Mouse (Mus musculus): ENCODE data around the gene March7. TPM values are rescaled to one million over a fixed set of nuclear protein-coding genes. Genes with fewer than 3 reads are reported as not detected.

The March7 gene
- 10 to 100 TPM; 62.6 to 74.5 (median 69.3) TPM for total RNA-seq (2022)

DNA sequence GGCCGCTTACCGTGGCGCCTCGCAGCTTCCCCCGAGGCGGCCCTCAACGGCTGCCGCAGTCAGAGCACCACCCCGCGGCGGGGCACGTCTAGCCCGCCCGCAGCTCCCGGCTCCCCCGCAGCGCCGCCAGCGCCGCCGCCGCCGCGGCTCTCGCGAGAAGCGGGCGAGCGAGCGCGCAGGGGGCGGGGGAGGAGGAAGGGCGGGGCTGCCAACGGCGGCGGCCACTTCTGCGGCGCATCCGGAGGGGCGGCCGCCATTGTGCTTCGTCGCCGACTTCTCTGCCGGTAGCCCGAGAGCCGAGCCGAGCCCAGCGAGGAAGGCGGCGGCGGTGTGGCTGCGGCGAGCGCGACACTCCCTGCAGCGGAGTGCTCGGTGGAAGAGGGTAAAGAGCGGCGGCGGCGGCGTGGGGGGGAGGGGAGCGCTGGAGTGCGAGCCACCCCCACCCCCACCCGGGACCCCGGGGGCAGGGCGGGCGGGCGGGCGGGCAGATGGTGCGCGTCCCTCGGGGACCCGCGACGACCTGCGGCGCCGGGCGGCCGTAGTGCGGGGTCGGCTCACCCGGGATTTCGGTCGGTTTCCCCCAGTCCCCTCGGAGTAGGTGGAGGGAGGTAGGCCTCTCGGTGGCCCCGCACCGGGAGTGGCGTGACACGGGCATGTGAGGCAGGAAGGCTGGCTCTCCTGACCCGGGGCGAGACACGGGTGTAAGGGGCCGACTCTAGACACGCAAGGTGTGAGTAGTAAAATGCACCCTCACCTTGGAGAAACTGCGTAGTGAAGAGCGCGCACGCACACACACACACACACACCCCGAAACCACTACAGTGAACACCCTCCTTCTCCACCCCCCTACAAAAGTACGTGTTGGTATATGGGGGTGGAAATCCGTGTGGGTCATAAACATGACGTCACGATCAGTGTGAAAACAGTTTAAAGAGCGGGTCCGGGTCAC is at the start of gene March7, which contains the start of gene Baz2b:
TSS of gene March7 (plus strand) at position 185 of the 949 bp plus-strand sequence.
TSS of gene Baz2b (minus strand) at position 137 of the 949 bp plus-strand sequence.
- peak; percentile 61 to 73 for DNase-seq (ENCODE audit: low spot score in 2 of 2)

DNA sequence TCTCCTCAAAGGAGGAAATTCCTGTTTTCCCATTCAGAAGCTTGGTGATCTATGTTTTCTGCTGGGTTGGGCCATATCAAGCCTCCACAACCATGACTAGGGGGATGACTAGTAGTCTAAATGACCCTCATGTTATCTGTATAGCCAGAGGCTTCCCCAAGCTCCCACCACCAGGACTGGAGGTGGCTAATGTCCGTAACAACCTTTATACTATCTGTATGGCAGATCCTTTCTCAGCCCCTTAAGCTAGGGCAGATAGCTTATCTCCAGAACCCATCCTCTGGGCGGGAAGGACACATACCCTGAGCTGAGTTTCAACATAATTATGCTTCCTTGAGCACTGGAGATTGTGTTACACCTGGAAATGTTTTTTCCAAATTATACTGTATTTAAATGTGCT is 45.9 kb upstream of the March7 start:
- no peak for DNase-seq (ENCODE audit: low spot score in 2 of 2)

DNA sequence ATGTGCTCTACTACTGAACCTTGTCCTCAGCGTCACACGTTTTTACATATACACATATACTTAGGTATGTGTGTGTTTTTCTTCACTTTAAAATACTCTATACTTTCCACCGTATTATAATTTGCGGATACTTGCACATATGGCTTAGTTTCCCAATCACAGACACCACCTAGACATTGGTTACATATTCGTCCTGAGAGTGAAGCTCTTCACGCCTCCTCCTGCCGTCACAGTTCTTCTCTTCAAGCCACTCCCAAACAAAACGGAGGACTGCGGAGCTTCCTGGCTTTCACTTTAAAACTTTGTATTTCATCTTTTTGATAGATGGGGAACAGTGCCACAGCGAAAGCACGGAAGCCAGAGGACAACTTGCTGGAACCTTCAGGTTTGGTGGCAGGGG is 44.0 kb upstream of the March7 start:
- no peak for DNase-seq (ENCODE audit: low spot score in 2 of 2)

DNA sequence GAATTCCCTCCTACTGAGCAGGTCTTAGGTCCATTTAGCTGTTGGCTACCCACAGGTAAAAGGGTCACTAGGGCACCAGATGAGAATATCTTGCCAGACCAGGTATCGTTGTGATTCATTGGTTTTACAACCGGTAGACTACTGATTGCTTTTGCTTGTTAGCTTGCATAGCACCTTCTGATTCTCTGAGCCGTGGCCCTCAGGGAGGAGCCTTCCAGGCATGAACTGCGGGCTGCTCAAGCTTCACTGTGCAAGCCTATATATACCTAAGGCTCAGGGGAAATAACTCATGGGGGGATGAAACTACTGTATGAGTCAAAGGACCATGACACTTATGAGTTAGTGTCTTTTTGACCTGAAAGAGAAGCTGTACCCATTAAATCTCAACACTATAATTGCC is 42.8 kb upstream of the March7 start:
- DNase-seq (ENCODE audit: low spot score in 2 of 2): no peak

DNA sequence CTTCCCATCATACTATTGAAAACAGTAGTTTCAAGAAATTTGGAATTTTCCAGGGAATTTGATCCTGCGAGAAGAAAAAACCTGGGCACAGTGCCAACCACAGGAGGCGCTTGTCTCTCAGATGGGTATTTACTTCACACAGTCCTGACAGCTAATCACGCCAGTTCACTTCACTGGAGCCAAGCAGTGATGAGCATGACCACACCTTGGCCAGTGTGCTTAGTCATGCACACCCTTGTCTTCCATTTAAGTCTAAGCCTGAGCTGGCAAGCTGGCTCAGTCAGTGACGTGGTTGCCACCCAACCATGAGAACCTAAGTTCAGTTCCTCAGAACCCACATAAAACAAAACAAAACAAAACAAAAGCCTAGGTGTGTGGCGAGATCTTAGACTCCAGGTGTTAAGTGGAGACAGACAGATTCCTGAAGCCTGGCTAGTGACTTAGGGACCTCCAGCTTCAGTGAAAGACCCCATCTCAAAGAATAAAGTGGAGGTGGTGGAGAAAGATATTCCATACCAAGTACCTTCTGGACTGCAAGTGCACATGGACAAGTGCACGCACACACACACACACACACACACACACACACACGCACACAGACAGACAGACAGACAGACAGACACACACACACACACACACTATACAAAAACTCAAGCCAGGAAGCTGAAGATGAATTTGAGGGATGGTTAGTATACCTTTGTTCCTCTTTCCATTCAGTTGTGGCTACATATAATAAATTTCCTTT is 37.7 kb upstream of the March7 start:
- DNase-seq (ENCODE audit: low spot score in 2 of 2): peak in 1 of 2 experiments; percentile 9

DNA sequence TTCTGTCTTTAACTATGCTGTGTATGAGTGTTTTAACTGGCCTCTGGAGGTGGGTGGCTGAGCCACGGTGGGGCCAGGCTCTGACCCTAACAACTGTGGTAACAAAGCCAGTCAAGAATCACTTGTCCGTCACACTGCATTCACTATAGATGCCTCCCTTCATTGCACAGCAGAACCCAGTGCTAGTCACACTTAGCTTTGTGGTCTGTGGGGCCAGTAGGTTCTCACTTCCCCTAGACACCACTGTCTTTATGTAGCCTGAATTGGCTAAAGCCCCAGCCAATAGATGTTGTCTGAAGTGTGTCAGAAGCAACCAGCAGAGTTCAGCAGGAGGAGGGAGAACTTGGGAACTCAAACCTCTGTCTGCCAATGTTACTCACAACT is 37.2 kb upstream of the March7 start:
- DNase-seq (ENCODE audit: low spot score in 2 of 2): no peak

DNA sequence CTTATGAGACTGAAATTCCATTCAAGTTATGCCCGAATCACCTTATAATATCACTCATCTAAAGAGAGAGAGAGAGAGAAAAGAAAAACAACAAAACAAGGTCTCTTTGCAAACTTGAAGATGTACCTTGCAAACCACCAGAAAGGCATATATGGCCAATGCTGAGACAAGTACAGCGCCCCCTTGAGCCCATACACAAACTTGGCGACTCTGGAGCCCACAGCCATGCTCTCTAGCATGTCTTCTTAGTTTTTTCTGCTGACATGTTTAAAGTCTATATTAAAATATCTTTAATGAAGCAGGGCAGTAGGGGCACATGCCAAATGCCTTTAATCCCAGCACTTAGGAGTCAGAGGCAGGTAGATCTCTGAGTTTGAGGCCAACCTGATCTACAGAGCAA is 36.5 kb upstream of the March7 start:
- no peak for DNase-seq (ENCODE audit: low spot score in 2 of 2)

DNA sequence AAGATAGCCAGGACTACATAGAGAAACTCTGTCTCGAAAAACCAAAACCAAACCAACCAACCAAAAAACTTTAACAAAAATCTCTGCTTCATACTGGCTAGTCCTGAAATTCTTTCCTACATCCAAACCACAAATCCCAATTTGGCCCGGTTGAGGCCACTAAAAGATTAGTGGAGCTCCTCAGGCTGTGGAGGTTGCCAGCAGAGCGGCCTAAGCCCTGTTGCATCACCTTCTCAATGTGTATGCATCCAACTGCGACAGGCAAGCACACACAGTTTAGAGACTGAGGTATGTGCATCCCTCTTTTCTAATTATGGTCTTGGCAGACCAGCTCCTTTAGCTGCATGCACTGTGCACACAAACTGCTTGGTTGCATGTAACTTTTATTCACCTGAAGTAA is 36.1 kb upstream of the March7 start:
- DNase-seq (ENCODE audit: low spot score in 2 of 2): no peak

DNA sequence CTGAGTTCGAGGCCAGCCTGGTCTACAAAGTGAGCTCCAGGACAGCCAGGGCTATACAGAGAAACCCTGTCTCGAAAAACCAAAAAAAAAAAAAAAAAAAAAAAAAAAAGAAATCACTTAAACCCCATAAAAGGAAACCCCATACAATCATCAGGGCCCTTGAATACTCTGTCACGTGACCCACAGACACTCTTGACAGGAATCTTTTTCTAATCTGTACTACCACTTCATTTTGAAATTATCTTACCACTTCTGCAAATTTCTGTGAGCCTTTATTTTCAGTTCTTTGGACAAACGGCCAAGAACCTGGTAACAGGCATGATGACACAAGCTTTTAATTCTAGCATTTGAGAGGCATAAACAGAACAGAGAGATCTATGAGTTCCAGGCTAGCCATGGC is 34.6 kb upstream of the March7 start:
- DNase-seq (ENCODE audit: low spot score in 2 of 2): no peak

DNA sequence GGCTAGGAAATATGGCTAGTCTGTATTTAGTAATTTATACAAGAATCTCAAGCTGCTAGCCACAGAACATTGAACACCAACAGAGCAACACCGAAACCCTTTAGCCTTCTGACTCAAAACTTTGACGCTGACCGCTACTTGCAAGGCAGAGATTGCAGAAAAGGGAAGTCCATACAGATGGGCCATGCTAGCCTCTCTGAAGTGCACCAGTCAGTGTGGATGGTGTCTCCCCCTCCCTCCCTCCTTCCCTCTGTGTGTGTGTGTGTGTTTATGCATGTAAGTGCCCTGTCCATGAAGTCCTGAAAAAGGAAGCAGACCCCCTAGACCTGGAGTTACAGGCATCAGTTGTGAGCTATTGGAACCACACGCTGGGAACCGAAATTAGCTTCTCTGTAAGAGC is 33.6 kb upstream of the March7 start:
- no peak for DNase-seq (ENCODE audit: low spot score in 2 of 2)

DNA sequence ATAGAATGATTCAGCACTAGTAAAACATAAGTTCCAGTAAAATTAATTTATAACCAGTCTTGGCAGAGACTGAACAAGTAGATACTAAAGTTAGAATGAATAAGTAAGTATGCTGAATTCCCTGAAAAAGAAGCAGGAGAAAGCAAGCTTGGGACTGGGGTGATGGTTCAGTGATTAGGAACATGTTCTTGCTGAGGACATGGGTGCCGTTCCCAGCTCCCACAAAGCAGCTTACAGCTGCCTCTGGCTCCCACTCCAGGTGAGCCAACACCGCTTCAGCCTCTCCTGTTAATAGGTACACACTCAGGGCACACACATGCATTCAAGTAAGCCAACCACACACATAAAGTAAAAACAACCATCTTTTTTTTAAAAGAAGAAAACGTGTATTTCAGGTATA is 32.2 kb upstream of the March7 start:
- no peak for DNase-seq (ENCODE audit: low spot score in 2 of 2)

DNA sequence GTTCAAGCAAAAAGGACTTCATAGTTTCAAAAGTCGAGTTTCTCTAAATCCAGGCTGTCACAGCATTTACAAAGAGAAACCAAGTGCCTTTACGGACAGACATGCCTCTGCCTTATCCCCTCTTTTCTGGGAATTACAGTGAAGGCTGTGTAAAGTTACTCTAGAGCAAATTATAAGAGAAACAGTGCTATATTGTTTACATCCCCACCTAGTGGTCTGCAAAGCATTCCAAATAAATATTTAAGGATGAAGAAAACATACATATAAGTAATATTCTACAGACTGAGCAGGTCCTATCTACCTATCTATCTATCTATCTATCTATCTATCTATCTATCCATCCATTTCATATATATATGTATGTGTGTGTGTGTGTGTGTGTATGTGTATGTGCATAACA is 28.0 kb upstream of the March7 start:
- DNase-seq (ENCODE audit: low spot score in 2 of 2): no peak

DNA sequence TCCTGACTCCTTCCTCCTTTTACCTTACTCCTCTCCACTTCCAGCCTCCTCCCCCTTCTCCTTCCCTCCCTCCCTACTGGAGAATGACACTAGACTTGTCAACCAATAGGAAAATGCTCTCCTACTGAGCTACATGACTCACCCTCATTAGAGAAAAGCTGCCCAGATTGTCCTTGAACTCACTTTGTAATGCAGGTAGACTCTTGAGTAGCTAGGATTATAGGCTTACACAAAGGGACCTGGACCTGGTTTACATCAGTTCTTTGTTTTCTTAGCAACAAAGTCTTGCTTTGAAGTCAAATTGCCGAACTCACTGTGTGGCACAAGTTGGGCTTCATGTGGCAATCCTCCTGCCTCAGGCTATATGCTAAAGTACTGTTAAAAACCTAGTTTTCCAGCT is 12.8 kb upstream of the March7 start:
- DNase-seq (ENCODE audit: low spot score in 2 of 2): no peak

DNA sequence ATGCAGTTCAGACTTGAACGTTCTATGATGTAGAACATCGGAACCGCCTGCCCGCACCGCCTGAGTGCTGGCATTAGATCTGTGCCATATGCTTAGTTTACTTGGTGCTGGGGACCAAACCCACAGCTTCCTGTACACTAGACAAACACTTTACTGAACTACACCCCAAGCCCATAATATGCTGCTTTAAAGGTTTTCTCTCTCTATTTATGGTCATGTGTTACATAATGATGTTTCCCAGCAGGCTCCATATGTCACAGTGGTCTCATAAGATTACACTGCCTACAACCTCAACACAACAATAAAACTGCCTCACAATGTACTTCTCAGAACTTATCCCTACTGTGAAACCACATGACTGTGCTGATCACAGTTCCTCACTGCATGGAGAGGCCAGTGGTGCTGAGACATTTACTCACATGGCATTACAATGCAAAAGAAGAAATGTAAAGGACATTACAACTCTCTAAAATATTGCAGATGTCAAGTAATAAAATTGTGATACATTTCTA is 9.6 kb upstream of the March7 start:
- DNase-seq (ENCODE audit: low spot score in 2 of 2): no peak

DNA sequence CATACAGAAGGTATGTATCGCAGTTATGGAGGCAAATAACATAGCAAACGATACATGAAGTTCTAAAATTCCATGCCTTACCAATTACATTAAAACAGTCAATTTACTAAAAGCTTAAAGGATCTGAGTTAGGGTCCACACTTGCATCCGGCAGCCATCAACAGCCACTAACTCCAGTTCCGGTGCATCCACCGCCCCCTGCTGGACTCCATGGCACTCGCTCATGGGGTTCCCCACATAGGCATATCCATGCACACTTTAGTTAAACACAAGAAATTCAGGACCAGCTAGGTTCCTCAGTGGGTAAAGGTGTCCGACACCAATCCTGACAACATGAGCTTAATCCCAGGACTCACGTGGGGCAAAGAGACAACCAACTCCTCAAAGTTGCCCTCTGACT is 9.0 kb upstream of the March7 start:
- DNase-seq (ENCODE audit: low spot score in 2 of 2): peak in 1 of 2 experiments; percentile 38

DNA sequence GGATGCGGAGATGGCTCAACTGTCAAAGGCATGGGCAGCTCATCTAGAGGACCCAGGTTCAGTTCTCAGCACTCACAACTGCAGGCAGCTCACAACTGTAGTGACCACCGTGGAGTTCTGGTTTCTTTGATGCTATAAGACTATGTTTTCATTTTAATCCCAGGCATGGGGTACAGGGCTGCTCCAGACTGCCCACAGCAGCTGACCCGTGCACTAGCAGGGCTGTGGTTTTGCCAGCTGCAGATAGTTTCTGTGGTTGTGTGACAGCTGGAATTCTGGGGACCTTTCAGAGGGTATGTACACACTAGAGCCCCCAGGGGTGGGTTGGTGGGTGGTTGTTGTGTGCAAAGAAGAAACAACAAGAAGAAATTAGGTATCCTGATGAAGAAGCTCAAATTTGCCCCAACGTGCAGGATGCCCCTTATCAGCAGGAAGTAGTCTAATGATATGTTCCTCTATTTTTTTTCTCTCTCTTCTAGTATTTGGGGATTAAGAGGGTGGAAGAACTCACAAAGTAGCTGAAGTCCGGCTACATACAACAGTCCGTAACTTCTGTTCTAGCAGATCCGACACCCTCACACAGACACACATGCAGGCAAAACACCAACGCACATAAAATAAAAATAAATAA is 6.7 kb upstream of the March7 start:
- DNase-seq (ENCODE audit: low spot score in 2 of 2): no peak

DNA sequence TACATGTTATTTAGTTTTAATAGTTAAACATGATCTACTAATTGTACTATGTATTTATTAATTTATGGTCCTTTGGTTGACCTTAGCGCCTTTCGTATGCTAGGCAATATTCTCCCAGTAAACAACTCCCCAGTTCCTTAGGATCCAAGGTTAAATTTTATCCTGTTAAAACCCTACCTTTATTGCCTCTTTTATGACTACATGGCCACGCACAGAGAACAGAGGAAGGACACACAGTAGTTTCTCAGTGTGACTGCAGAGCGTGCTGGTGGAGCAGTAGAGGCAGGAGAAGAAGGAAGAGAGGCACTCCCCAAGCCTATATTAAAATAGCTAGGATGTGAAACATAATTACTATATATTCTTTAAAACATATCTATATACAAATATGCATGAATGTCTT is 6.0 kb upstream of the March7 start:
- no peak for DNase-seq (ENCODE audit: low spot score in 2 of 2)

DNA sequence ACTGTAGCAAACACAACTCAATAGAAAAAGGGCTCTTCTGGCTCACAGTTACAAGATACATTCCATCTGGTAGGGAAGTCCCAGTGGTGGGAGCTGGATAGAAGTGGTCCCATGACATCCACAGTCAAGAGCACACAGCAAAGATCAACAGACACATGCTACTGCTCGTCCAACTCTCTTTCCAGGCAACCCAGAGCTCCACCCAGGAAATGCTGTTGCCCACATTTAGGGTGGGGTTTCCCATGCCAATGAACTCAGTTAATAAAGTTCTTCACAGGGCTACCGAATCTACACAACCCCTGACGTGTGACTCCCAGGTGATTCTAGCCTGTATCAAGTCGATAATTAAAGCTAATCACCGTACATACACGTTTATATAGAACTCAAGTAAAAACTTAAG is 5.5 kb upstream of the March7 start:
- no peak for DNase-seq (ENCODE audit: low spot score in 2 of 2)

DNA sequence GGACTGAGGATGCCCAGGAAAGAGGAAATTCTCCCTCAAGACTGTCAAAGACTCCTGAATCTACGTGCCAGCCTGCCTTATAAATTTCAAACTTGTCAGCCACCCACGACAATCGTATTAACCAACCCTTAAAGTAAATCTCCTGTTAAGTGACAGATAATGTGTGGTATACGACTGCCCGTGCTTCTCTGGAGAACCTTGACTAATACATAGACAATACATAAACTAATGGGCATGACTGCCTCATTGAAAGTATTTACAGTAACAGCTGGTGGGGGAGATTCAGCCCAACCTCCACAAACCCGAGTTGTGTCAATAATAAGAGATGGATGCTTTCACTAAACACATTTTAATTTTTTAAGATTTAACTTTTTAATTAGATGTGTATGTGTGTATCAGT is 3.9 kb upstream of the March7 start:
- DNase-seq (ENCODE audit: low spot score in 2 of 2): no peak

DNA sequence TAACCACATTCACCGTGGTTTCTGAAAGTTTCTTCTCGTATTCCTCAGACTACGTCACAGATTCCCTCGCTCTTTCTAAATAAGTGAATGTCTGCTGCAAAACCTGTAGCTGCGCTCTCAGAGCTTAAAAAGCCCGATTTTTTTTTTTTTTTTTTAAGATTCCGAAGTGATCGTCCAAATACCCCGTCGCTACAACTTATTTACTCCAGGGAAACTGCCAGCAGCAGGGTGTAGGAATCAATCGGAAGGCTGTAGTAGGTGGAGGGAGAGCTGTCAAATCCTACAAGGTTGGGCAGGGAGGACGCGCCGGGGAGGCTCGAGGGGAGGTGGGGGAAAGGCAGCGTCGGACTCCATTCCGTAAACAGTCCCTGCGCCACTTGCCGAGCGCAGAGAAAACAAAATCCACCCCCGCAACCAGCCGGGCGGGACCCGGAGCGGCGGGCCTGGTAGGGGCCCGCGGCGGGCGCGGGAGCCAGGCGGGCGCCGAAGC is 520 bp upstream of the March7 start:
- peak; percentile 39 to 45 for DNase-seq (ENCODE audit: low spot score in 2 of 2)

DNA sequence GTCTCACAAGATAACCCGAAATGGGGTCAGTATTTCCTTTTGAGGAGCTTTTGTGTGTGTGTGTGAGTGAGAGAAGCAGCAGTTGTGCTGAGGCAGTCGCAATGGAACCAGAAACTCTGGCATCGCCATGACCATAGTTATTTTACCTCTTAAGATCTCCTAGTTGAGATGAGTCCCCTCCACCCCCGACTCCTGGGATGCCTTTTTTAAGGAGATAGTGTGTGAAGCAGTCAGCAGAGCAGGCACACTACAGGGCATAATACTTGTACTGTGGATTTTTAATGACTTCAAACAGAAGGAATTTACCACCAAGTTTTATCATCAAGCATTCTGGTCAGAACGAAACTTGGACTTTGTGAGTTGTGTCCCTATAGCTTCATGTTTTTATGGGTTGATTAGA is 1.1 kb downstream of the March7 start:
- no peak for DNase-seq (ENCODE audit: low spot score in 2 of 2)

DNA sequence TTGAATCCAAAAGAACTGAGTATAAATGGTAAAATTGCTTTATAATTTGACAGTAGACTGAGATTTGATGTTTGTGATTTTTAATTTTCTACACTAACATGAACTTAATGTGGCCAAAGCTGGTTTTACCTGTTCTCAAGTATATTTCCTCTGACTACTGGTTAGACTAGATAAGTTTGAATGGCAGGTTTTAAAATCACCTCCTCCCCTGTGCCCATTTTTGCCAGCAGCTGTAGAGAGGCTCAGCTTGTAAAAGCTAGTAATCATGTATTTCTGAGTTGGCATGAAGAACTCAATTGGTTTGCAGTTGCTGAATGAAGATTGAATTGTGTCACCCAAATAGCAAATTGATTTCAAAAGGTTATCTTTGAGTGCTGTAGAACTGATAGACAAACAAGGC is 2.8 kb downstream of the March7 start:
- no peak for DNase-seq (ENCODE audit: low spot score in 2 of 2)

All from layer of hippocampus, adult 8-10 months (tissue).